Mouse (Mus musculus) heart, adult 18-20 months (tissue): ENCODE results near the gene Ccr6. TPM values are rescaled to one million over a fixed set of nuclear protein-coding genes. Genes with fewer than 3 reads are reported as not detected.
A peak's percentile ranks its signal among the peaks of the same experiment; 100 is the strongest.

Experiments
- DNase-seq, 2 experiments: peaks; one replicate each; pipeline ENCODE4 v3.0.0; 2021 to 2022; ENCODE audit warnings: mixed read lengths in 1 of 2
- total RNA-seq, 2 experiments: library from RNA; stranded (reverse); gene quantifications; 2 replicates each; pipeline ENCODE4 v1.2.3; 2021

The Ccr6 gene
- total RNA-seq, 2 experiments from 2014 or later = 1.3 TPM; not detected in 1

DNA sequence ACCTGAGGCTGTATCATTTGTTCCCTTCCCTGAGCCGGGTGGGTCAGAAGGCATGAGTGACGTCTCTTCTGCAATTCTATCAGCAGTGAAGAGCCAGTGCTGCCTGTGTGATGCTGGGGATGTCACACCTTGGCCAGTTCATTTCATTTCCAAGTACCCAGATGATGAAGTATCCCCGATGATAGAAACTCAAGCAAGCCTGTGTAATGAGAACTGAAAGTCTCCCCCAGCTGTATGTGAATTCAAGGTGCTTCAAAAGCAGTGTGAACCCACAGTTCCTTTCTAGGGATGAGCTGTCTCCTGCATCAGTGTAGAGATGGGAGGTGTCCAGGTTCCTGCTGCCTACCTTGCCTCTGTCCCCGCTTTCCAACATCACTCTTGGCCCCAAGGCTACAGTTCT is 1.3 kb upstream of the Ccr6 start:
- no peak for DNase-seq

DNA sequence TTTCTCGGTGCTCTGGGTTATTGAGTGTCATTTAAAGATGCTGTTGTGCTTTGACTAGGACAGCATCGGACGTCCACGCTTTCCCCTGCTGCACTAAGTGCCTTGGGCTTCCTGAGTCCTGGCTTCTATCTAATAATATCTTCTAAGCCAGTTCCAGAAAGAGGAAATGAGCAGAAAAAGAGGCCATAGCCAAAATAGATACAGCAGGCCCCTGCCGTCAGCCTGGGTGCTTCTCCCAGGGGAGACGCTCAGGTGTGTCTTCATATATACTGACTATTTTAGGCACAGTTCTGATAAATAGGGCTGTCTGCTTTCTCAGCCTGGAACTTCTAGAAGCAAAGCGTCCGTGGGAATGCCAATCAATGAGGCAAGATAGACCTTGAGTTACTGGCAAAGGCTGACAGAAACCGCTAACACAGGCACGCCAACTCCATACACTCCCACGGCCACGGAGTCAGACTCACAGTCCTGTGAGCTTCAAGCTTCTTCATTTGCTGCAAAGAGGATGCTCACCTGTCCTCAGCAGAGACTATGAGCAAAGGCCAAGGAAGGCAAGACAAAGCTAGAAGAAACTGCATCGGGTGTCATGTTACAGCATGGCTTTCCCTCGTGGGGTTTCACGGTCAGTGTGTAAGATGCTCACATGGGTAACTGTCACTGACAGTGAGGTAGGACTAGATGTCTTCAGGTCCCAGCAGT is 2.3 kb downstream of the Ccr6 start:
- no peak for DNase-seq

DNA sequence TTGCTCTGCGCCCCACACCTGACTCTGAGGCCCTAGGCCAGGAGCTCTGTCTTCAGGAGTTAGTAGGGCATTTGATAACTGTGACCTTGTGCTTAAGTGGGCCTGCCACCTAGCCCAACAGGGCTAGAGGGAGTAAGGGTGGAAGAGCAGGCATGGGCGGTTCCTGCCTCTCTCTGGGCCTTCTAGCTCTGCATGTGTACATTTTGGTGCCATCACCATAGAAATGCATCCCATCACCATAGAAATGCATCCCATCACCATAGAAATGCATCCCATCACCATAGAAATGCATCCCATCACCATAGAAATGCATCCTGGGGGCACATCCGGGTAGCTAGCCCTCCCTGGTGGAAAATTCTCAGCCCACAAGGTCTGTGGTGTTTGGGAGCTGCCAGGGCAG is 3.7 kb downstream of the Ccr6 start:
- DNase-seq = no peak

DNA sequence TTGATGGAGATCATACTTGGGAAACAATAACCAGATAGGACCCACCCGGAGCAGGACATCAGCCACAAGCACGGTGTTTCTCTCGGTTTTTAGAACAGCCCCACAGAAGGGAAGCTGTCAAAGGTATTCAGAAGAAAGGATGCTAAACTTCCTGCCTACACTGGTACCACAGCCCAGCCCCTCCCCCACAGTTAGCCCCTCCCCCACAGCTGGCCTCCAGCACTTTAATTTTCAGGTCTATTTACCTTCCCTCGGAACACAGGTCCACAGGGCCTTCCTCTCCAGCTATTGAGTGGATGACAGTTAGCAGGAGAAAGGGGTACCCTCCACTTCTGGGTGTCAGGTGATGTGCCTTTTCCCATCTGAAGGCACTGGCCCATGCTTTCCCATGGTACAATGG is 4.7 kb downstream of the Ccr6 start:
- no peak for DNase-seq

DNA sequence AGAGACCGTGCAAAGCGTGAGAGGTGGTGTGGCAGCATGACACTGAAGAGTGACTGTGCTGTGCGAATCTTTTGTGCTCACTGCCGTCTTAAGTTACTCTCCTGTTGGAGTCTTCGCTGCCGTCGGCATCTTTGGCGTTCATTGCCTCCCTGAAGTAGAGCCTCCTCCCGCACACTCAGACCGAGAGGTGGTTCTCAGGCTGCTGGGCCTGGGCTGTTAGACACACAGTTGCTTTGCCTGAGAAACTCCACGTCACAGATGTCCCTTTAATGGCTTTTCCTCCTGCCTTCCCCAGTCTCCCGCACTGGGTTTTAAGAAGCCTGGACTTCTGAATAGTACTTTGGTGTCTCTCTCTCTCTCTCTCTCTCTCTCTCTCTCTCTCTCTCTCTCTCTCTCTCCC is 5.8 kb downstream of the Ccr6 start:
- no peak for DNase-seq

DNA sequence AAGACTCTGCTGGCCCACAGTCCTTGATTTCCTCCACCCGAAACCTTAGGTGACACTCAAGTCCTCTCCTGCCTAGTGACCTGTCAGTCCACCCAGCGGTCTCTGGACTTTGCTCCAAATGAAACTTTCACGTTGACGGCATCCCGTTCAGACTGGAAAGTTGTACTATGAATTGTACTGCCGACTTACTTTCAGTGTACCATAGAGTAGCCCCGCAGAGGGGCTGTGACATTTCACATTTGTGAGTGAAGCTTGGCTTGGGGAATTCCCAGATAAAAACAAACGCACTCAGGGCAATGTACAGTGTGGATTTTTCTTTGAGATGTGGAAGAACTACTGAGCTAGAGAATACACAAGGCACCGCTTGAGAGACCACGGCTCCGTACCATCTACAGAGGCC is 6.3 kb downstream of the Ccr6 start:
- no peak for DNase-seq

DNA sequence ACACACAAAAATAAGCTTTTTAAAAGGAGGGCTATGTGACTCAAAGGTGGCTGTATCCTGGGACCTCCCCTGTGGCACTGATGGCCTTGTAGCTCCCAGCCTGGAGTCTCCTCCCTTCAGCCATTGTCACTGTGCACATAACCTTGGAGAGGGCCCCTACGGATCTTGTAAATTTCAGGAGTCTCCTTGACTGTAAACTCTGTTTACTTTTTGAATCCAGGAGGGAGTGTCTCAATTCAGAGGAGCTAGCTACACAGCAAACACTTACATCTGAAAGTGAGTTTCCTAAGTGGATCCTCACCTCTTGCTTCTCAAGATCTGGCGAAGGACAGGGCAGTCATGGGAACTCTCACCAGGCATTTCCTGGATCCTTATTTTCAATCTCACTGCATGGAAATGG is 8.3 kb downstream of the Ccr6 start:
- no peak for DNase-seq

DNA sequence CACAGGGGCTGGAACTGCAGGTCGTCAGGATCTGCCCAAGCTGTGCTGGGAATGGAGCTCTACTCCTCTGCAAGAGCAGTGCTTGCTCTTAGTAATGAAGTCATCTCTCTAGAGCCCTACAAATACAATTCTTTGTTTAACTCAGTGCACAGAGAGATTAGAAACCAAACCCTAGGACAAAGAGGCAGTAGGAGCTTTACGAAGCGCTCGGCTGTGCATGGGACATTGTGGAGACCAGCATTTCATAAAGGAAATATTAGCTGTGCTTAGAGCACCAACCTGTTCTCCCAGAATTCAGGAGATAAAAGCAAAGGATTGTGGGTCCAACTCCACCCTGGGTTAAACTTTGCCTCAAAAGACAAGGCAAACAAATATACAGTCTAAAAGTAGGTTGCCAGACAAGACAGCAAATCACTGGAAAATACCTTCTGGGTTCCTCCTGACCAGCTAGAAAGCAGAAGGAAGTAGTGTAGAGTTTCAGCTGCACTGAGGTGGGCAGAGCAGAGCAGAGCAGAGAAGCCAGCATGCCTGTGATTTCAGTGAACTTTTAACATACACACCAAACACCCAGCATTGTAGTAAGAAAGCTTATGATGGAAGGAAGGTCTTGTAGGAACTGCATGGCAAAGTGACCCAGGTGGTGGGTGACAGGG is 10.4 kb downstream of the Ccr6 start:
- no peak for DNase-seq

DNA sequence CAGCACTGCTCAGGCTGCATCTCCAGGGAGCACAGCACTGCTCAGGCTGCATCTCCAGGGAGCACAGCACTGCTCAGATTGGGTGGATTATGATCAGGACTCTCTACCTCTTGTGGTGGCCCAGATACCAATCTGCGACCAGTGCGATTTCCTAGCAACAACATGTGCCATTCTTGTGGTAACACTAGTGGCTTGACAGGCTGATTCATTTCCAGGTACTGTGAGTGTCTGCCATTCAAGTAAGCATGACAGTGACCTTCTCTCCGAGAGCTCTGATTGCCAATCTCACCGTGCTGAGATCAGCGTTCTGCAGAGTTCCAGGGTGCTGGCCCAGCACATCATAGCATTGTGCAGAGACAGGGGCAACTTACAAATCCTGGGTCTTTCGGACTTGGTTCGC is 15.9 kb downstream of the Ccr6 start:
- no peak for DNase-seq

DNA sequence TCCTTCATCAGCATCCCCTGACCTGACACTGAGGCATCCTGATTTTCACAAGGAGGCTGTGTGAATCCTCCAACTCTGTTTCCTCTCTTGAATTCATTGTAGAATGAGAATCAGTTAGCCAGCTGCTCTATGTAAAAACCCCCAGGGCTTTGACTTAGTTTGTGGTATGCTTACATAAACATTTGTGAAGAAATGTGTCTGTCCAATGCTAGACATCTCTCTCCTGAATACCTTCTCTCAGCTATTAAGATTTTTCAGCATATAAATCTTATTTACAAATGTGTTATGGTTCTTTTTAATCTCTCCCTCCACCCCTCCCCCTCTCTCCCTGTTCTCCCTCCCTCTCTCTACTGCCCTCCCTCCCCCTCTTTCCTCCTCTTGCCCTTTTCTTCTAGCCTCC is 18.4 kb downstream of the Ccr6 start:
- DNase-seq = no peak

DNA sequence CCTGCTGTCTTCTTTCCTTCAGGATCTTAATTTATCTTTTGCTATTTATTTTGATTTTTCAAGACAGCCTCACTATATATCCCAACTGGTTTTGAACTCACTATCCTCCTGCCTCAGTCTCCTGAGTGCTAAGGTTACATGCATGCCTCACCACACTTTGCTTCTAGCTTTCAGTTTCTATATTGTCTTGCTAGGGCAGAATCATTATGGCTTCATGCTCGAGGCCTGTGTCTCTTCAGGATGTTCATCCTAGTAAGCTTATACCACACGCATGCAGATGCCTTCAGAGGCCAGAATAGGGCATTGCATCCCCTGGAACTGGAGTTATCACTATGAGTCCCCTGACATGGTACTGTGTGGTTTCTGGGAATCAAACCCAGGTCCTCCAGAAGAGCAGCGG is 19.1 kb downstream of the Ccr6 start:
- DNase-seq = no peak

DNA sequence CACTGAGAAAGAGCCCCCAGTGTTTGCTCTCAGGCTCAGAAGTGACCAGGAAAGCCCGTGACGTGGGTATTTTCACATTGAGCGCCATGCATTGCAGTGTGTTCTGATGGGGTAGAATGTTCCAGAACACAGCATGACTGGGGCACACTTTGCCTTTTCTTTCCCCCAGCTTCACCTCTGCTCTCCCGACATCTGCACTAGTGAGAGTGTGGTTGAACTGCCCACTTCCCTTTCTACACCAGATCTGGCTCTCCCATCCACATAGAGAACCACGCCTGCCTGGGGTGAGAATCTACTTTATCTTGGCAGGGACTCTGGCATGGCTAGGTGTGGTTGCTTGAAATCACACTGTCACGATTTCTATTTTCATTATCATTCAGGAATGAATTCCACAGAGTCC is 19.7 kb downstream of the Ccr6 start:
- no peak for DNase-seq

DNA sequence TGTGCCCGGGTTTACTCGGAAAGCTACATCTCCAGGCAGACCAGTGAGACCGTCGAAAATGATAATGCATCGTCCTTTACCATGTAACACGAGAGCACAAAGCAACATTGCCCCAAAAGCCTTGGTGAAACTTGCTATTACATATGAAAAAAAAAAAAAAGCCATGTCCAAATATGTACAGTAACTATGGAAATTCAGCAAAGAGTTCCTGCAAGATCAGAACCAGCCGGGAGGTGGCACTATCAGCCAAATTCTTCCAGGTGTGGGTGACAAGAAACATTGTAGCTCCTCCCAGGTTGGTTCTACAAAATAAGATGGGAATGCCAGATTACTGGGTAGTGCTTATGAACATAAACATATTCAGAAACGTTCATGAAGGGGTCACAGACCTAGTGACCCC is 21.1 kb downstream of the Ccr6 start:
- DNase-seq = no peak

DNA sequence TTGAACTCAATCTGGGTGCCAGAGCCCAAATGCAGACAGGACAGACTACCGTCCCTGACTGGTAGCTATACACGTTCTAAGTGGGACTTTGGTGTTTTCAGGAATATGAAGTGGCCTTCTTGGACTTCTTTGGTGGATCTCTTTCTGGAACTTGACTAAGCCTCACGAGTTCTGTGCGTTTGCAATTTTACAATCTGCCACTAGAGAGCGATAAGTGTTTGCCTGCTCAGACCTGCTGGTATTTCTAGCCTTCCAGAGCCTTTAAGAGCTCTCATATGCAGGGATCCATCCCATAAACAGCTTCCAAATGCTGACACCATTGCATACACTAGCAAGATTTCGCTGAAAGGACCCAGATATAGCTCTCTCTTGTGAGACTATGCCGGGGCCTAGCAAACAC is 28.8 kb downstream of the Ccr6 start:
- DNase-seq = peak; percentile 58 to 69

DNA sequence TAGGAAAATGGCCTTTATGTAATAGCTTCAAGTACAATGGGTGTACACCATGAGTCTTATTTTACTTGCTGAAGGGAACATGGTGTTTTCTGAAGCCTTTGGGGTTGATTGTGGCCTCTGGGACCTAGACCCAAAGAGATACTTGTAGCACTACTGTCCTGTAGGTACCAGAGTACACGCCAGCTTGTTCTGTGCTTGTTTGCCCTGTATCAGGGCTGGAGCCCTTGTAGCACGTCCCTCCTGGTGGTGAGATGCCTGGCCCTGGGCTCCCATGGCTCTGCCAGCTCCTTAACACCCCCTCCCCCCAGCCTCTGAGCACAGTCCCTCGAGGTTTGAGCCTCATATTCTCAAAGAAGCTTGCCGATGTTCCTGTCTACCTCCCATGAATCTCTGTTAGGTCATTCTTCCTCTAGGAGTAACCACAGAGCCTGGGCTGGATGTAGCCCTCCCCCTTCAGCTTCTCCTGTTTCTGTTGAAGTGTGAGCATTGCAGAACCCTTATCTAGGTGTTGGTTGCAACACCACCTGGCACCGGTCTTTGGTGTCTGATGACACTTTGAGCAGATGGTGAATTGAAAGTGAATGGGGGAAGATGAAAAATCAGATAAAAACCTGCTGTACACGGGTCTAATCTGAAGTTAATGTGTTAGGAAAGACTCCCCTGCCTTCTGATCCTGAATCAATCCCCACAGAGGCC is 36.4 kb downstream of the Ccr6 start:
- DNase-seq = peak in 1 of 2 experiments; percentile 17

DNA sequence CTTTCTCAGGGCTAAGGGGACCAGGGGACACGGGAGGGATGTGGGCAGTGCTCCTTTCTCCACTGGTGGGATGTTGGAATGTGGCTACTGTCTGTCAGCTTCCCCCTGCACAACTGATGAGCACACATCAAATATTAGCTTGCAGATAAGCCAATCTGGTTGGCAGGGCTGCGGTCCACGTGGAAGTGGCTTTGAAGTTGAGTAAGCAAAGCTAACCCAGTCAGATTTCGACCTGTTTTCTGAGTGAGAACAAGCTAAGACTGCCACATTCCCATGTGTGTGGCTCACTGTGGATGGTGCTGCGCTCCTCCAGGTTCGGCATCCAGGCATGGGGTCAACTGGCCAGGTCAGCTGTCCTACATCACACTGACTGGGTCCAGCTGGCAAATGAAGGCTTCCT is 37.1 kb downstream of the Ccr6 start:
- DNase-seq = no peak

DNA sequence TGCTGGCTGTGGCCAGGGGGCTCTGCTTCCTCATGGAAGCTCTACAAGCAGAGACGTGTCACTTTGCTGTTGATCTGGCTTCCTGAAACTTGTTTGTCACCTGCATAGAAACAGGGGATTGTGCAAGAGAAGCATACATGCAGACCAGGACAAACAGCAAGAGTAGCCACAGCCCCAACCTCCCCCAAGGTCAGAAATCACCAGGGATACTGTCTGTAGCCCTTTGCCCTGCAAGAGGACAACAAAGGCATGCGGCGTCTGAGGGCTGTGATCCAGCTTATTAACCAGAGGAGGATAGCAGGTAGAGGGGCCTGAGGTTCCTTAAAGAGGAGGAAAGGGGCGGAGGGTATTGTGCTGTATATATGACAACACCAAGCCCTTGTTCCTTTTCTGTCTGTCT is 40.2 kb downstream of the Ccr6 start:
- no peak for DNase-seq

DNA sequence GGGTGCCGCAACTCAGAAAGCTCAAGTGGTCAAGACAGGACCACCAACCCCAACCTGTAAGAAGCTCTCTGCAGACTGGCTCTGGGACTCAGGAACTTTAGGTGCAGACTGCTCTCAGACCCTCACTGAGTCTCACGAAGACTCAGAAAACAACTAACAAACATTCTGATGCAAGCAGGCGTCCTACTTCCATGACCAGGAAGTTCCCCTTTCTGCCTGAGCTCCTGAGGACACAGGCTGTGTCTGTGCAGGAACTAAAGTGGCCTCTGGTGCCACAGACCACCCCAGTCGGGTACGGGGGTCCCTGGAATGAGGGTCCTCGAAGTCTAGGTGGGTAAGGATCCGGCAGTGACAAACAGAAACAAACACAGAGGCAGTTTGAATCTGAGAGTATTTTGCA is 40.8 kb downstream of the Ccr6 start:
- DNase-seq = no peak

DNA sequence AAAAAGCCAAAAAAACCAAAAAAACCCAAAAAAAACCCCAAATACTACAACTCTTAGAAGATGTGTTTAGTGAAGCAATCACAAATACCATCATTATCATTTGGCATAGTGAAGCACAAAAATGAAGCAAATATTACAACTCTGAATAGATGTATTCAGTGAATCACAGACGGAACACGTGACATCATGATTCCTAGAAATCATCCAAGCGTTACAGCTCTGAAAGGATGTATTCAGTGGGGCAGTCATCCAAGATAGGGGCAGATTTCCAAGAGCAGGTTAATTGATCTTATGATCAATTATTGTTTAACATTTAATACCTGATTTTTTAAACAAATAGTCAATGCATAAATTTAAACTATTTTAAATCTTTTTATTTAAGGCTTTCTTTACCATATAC is 41.4 kb downstream of the Ccr6 start:
- DNase-seq = no peak

DNA sequence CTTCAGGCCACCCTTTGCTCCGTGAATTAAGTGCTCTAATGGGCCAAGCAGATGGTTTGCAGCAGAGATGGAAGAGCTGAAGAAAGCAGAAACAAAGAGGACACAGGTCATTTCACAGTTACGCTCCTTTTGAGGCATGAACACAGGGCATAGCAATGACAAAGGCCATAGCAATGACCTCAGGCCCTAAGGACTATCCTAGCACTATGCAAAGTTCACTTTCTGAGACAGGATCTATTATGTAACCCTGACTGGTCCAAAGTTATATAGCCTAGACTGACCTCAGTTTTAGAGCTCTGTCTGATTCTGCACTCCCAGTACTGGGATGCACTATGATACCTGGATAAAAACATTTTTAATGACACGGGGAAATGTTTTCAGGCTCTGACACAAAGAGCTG is 42.5 kb downstream of the Ccr6 start:
- DNase-seq = no peak

DNA sequence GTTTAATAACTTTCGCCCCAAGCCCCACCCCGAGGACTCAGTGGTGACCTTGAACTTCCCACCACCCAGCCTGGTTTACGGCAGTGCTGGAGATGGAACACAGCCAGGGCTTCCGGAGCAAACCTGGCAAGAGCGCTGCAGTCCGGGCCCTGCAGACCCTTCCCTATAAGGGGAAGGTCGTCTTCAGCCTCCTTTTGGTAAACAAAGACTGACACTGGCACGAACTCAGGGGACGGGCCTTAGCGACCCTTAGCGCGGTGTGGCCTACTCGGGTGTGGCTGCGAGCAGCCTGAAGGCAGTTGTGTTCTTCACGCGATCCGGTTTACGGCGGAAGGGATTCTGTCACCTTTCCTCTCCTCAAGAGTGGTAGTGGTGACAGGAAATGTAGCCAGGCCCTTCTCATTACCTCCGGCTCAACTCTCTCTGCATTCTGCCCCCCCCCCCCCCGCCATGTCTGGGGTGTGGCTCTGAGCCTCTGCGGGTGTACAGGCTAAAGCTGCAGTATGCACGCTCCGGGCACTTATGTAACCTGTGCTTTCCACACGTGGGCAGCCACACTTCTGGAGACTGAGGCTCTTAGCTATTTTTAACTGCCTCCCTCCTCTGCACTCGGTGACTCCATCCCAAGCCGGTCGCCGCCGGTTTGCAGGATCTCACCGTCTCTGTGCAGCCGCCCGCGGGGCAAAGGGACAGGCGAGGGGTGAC is 47.1 kb downstream of the Ccr6 start, which contains the start of gene Mpc1:
Mpc1 (plus strand) TSS at position 84 of the 705 bp plus-strand sequence.
- peak; percentile 87 to 90 for DNase-seq

DNA sequence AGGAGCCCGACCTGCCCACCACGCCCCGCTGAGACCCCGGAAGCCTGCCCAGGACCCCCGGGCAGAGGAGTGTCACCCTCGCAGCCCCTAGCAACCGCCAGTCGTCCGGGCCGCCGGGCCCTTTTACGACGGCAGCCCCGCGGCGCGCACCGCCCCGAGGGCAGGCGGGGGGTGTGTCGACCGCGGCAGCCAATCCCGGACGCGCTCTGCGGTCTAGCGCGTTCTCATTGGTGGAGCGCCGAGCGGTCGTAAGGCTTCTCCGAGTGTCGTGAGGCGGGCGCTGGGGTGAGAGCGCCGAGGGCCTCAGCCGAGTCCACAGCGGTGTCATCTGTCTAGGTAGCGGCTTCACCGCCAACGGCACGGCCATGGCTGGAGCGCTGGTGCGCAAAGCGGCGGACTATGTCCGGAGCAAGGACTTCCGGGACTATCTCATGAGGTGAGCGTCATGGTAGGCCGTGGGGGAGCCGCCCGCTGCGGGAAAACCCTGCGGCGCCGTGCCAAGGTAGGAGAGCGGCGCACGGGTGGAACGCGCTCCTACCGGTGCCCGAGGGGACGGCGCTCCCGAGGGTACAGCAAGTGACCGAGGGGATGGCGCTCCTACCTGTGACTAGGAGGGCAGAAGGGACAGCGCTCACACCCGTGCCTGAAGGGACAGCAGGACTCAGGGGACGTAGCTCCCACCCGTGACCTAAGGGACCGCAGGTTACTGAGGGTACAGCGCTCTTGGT is 47.8 kb downstream of the Ccr6 start:
- peak; percentile 95 to 98 for DNase-seq
